Mouse (Mus musculus) embryonic facial prominence, embryonic 14.5 days (tissue): ENCODE data around the gene Gpr4. TPM values are rescaled to one million over a fixed set of nuclear protein-coding genes. Genes with fewer than 3 reads are reported as not detected.

Source experiments
- ATAC-seq: fragments of 200-750 bp; cut with Nextera tagmentation; 2 replicates; pipeline ENCODE4 v1.8.0; 2017; ENCODE audit warnings: low read depth, moderate number of reproducible peaks, moderate TSS enrichment
- DNase-seq: peaks from one replicate; pipeline ENCODE4 v3.0.0-alpha.2; 2015; ENCODE audit warnings: low spot score
- H3K27ac ChIP-seq: fragments of 300-500 bp; sonication (generic); replicated peaks from 2 replicates; pipeline ENCODE4 v1.5.1; 2014; ENCODE audit warnings: low read depth, mild to moderate bottlenecking, low read length, moderate library complexity
- H3K27me3 ChIP-seq: fragments of 300-500 bp; sonication (generic); replicated peaks from 2 replicates; pipeline ENCODE4 v1.6.1; 2014; ENCODE audit warnings: low read length; ENCODE audit not compliant: control insufficient read depth, insufficient read depth
- H3K36me3 ChIP-seq: fragments of 300-500 bp; sonication (generic); 2 replicates; pipeline ENCODE4 v1.6.1; 2014; ENCODE audit warnings: low read length, mixed read lengths; ENCODE audit not compliant: control insufficient read depth, insufficient read depth
- H3K4me1 ChIP-seq: fragments of 300-500 bp; sonication (generic); 2 replicates; pipeline ENCODE4 v1.6.1; 2014; ENCODE audit warnings: antibody characterized with exemption, low read length; ENCODE audit not compliant: control insufficient read depth, insufficient read depth
- H3K4me2 ChIP-seq: fragments of 300-500 bp; sonication (generic); 2 replicates; pipeline ENCODE4 v1.6.1; 2014; ENCODE audit warnings: low read depth, mild to moderate bottlenecking, low read length, moderate library complexity, mixed read lengths
- H3K4me3 ChIP-seq: fragments of 300-500 bp; sonication (generic); 2 replicates; pipeline ENCODE4 v1.5.1; 2014; ENCODE audit warnings: low read depth, mild to moderate bottlenecking, low read length
- H3K9ac ChIP-seq: fragments of 300-500 bp; sonication (generic); 2 replicates; pipeline ENCODE4 v1.6.1; 2014; ENCODE audit warnings: low read depth, mild to moderate bottlenecking, low read length, moderate library complexity, mixed read lengths
- H3K9me3 ChIP-seq: fragments of 300-500 bp; sonication (generic); 2 replicates; pipeline ENCODE4 v1.6.1; 2016; ENCODE audit warnings: low read length; ENCODE audit not compliant: control insufficient read depth
- WGBS: fragments of 180-500 bp; shearing (Covaris S2); extraction: QIAGEN DNeasy Blood & Tissue Kit; methylation state at CpG from one replicate; pipeline ENCODE4 v1.1.7; 2014; 5-methylcytosine and 5-hydroxymethylcytosine counted together
- polyA plus RNA-seq: library from polyadenylated mRNA; unstranded; fragments of >200 nt; fragmentation: Nextera tagmentation; extraction: Ambion mirVana; gene quantifications from 2 replicates; pipeline ENCODE4 v1.2.1, GENCODE M21; 2014

Gpr4 gene
- 1.7 and 2.3 TPM in 2 replicates for polyA plus RNA-seq

DNA sequence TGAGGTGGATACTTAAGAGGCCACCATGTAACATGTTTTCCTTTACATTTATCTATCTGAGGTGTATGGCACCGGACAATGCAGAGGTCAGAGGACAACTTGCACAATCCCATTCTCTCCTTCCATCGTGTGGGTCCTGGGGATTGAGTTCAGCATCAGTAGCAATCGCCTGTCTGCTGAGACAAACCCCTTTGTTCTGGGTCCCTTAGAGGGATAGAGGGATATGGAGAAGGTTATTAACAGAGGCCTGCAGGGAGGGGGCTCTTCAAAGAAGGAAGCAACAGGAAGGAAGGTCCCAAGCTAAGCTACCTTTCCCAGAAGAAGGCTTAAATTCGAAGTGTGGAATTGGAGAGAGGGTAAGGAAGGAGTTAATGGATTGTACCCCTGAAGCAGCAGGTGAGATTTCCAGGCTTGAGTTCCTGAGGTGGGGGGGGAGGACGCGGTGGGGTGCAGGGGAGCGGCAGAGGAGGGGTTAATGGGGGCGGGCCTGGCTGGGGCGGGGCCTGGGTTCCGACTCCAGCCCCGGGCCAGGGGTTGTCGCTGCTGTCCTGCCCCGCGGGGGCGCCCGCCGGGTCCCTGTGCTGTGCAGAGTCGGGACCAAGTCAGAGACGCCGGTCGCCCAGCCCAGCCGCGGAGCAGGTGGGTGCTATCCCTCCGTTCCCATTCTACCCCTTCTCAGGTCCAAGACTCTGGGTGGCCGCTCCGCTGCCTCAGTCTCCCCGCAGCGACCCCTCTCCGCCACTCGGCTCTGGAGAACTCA is at the start of gene Gpr4:
Gpr4 (plus strand) TSS at position 543 of the 760 bp plus-strand sequence.
- DNase-seq (peak; percentile 40), ATAC-seq (peak; percentile 82)
- 0 out of 2 replicates have a peak, but pooled peaks cover 5% of the 10 kb centered on the region for H3K9me3 ChIP-seq
- WGBS: 6% methylated on average over 7 of the region's 30 CpGs
- no peaks in the 10 kb centered on the region; the same call in 1 of the 2 replicates for H3K27me3 ChIP-seq
- H3K36me3 ChIP-seq: no peaks in the 10 kb centered on the region
- peak within 1 kb of the TSS; percentile 62 for H3K9ac ChIP-seq
- H3K4me2 ChIP-seq: peak within 1 kb of the TSS; percentile 75
- H3K27ac ChIP-seq: no peak within 1 kb of the TSS
- peaks cover 3% of the 10 kb centered on the region; the same call in 1 of the 2 replicates for H3K4me1 ChIP-seq
- H3K4me3 ChIP-seq: peak within 1 kb of the TSS; percentile 49

DNA sequence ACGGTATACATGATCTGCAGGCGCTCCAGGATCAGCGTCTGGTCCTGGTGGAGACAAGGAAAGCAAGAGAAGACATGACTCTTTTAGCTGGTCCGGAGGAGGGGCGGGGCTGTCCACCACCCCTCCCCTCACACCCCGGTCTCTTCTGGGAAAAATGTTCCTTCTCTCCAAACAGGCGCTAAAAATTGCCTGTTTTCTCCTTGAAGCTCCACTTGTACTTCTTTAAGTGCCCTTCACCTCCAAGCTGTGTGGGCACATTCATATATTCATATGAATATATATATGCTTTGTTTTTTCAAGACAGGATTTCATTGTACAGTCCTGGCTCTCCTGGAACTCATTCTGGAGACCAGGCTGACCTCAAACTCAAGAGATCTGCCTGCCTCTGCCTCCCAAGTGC is 49.4 kb upstream of the Gpr4 start:
- peaks cover 28% of the 10 kb centered on the region for H3K27me3 ChIP-seq
- peaks cover 18% of the 10 kb centered on the region for H3K4me1 ChIP-seq
- ATAC-seq: no peak
- H3K4me2 ChIP-seq: no peak overlapping the region
- no peak overlapping the region for H3K4me3 ChIP-seq
- H3K27ac ChIP-seq: no peak overlapping the region
- 84% methylated on average over 7 of the region's 7 CpGs for WGBS
- no peaks in the 10 kb centered on the region for H3K9me3 ChIP-seq
- H3K36me3 ChIP-seq: no peaks in the 10 kb centered on the region
- H3K9ac ChIP-seq: no peak overlapping the region
- no peak for DNase-seq

DNA sequence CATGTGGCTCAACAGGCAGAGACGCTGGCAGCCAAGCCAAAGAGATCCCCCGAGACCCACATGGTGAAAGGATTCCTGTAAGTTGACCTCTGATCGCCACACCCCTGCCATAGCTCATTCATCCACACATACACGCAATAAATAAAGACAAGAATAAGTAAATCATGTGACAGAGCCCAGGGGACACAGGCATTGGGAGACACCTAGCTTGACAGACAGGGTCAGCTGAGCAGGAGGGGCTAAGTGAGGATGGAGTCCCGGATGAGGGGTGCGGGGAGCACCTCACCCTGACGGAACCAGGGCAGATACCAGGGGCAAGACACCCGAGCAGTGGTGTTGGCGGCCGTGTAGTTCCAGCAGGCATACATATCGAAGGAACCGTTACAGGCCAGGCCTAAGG is 48.6 kb upstream of the Gpr4 start:
- DNase-seq: no peak
- peaks cover 28% of the 10 kb centered on the region for H3K27me3 ChIP-seq
- H3K36me3 ChIP-seq: no peaks in the 10 kb centered on the region
- peak overlapping the region; percentile 38 for H3K4me2 ChIP-seq
- no peak overlapping the region for H3K27ac ChIP-seq
- H3K9me3 ChIP-seq: no peaks in the 10 kb centered on the region
- H3K4me3 ChIP-seq: no peak overlapping the region
- H3K4me1 ChIP-seq: peaks cover 18% of the 10 kb centered on the region
- H3K9ac ChIP-seq: no peak overlapping the region
- no peak for ATAC-seq
- 31% methylated on average over 12 of the region's 12 CpGs for WGBS

DNA sequence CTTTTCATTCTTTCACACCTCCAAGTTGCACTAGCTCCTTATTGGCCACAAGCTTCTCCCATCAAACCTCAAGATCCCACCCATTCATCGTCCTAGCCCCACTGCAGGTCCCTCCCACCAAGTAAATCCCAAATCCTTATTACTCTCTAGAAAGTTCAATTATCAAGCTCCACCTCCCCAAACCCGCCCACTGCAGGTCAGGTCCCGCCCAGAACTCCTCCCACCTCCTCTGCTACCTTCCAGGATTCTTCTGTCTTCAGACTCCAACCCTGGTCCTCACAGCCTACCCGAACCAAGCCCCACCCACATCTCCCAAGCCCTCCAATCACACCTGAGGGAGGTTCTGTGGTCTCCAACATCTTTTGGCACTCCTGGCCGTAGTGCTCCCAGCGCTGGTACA is 48.1 kb upstream of the Gpr4 start:
- H3K9me3 ChIP-seq: no peaks in the 10 kb centered on the region
- H3K4me3 ChIP-seq: no peak overlapping the region
- peaks cover 25% of the 10 kb centered on the region for H3K27me3 ChIP-seq

GRCm38 (mm10) chr7:19164978-19165377 is 47.4 kb upstream of the Gpr4 start:
- H3K9ac ChIP-seq: 0 out of 2 replicates have a peak overlapping the region, but pooled peaks have one; percentile 6
- H3K4me1 ChIP-seq: peaks cover 17% of the 10 kb centered on the region
- peak; percentile 36 for DNase-seq
- peak; percentile 11; the same call in 1 of the 2 replicates for ATAC-seq
- under 1% methylated on average over 13 of the region's 13 CpGs for WGBS
- H3K27me3 ChIP-seq: peaks cover 17% of the 10 kb centered on the region
- peak overlapping the region; percentile 38 for H3K4me2 ChIP-seq
- H3K27ac ChIP-seq: no peak overlapping the region
- H3K36me3 ChIP-seq: no peaks in the 10 kb centered on the region
- no peaks in the 10 kb centered on the region for H3K9me3 ChIP-seq
- no peak overlapping the region for H3K4me3 ChIP-seq

More for the DNA sequence above, 48.1 kb upstream of the Gpr4 start:
- Histone ChIP-seq H3K27ac (no peak overlapping the region), H3K4me2 (peak overlapping the region; percentile 38), H3K36me3 (no peaks in the 10 kb centered on the region), H3K4me1 (peaks cover 18% of the 10 kb centered on the region), H3K9ac (0 out of 2 replicates have a peak overlapping the region, but pooled peaks have one; percentile 6)
- DNase-seq (peak; percentile 69), ATAC-seq (peak; percentile 77)
- 2% methylated on average over 6 of the region's 6 CpGs for WGBS

- Histone ChIP-seq H3K4me2 (peak within 1 kb of the TSS; percentile 38), H3K9ac (0 out of 2 replicates have a peak within 1 kb of the TSS, but pooled peaks have one; percentile 6), H3K27ac (no peak within 1 kb of the TSS), H3K9me3 (no peaks in the 10 kb centered on the region), H3K27me3 (peaks cover 17% of the 10 kb centered on the region), H3K4me3 (no peak within 1 kb of the TSS), H3K36me3 (no peaks in the 10 kb centered on the region), H3K4me1 (peaks cover 11% of the 10 kb centered on the region; the same call in 1 of the 2 replicates)
- DNase-seq (no peak), ATAC-seq (no peak)
- 13% methylated on average over 13 of the region's 14 CpGs for WGBS
These were observed 46.5 kb upstream of the Gpr4 start, which contains the start of gene Gipr for GRCm38 (mm10) chr7:19165656-19166423. Gene Gipr (minus strand): TSS chr7:19166127.

DNA sequence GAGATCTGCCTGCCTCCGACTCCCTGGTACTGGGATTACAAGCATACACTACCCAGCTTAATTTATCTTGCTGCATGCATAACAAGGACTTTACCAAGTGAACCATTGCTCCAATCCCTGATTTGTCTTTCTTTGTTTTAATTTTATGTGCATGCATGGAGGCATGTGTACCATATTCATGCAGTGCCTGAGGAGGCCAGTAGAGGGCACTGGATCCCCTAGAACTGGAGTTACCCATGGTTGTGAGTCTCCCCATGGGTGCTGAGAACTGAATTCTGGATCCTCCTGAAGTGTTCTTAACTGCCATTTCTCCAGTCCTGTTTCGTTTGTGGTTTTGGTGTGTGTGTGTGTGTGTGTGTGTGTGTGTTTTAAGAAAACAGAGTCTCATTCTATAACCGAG is 45.3 kb upstream of the Gpr4 start:
- DNase-seq: no peak
- H3K36me3 ChIP-seq: no peaks in the 10 kb centered on the region
- H3K4me1 ChIP-seq: peaks cover 15% of the 10 kb centered on the region; the same call in 1 of the 2 replicates
- WGBS: 82% methylated on average over 3 of the region's 3 CpGs
- H3K27ac ChIP-seq: no peak overlapping the region
- no peak overlapping the region for H3K4me2 ChIP-seq
- H3K9ac ChIP-seq: no peak overlapping the region
- H3K27me3 ChIP-seq: peaks cover 17% of the 10 kb centered on the region
- no peaks in the 10 kb centered on the region for H3K9me3 ChIP-seq
- no peak for ATAC-seq
- no peak overlapping the region for H3K4me3 ChIP-seq

GRCm38 (mm10) chr7:19169506-19169905 is 42.8 kb upstream of the Gpr4 start:
- 60% methylated on average over 10 of the region's 10 CpGs for WGBS
- peaks cover 15% of the 10 kb centered on the region for H3K4me1 ChIP-seq
- H3K9ac ChIP-seq: no peak overlapping the region
- no peaks in the 10 kb centered on the region for H3K36me3 ChIP-seq
- H3K4me2 ChIP-seq: no peak overlapping the region
- ATAC-seq (no peak), DNase-seq (no peak)
- no peaks in the 10 kb centered on the region for H3K9me3 ChIP-seq
- H3K4me3 ChIP-seq: no peak overlapping the region
- no peak overlapping the region for H3K27ac ChIP-seq
- peaks cover 12% of the 10 kb centered on the region for H3K27me3 ChIP-seq
